Mouse (Mus musculus): ENCODE data around the gene Ldlrap1. TPM values are rescaled to one million over a fixed set of nuclear protein-coding genes. Genes with fewer than 3 reads are reported as not detected.
A peak's percentile ranks its signal among the peaks of the same experiment; 100 is the strongest.

The Ldlrap1 gene
- polyA plus RNA-seq, 1 experiment from 2014 or later, result 23.1 TPM

GRCm38 (mm10) chr4:134764333-134764732 lies 3.5 kb downstream of the Ldlrap1 start:
- 57% methylated on average over 3 of the region's 3 CpGs for whole genome bisulfite sequencing
- Histone ChIP-seq H3K4me1 (ENCODE audit: insufficient read depth, low read length) (peaks cover 59% of the 10 kb centered on the region), H3K9ac (replicated peaks; ENCODE audit: low read length) (no peak overlapping the region), H3K36me3 (ENCODE audit: insufficient read depth, low read length) (no peaks in the 10 kb centered on the region), H3K27ac (ENCODE audit: low read length) (no peak overlapping the region), H3K4me2 (replicated peaks; ENCODE audit: low read depth, low read length) (no peak overlapping the region), H3K27me3 (ENCODE audit: insufficient read depth, low read length) (no peaks in the 10 kb centered on the region), H3K4me3 (ENCODE audit: low read length) (no peak overlapping the region), H3K9me3 (ENCODE audit: low read length) (no peaks in the 10 kb centered on the region)
- no peak for ATAC-seq (ENCODE audit: low FRiP score, low TSS enrichment)

- 76% methylated on average over 6 of the region's 6 CpGs for WGBS
- no peak overlapping the region for H3K4me3 ChIP-seq (ENCODE audit: low read length)
- no peaks in the 10 kb centered on the region for H3K36me3 ChIP-seq (ENCODE audit: insufficient read depth, low read length)
- H3K9ac ChIP-seq (replicated peaks; ENCODE audit: low read length), result no peak overlapping the region
- no peaks in the 10 kb centered on the region for H3K9me3 ChIP-seq (ENCODE audit: low read length)
- no peak for ATAC-seq (ENCODE audit: low FRiP score, low TSS enrichment)
- peaks cover 67% of the 10 kb centered on the region for H3K4me1 ChIP-seq (ENCODE audit: insufficient read depth, low read length)
- no peak overlapping the region for H3K4me2 ChIP-seq (replicated peaks; ENCODE audit: low read depth, low read length)
- H3K27ac ChIP-seq (ENCODE audit: low read length), result no peak overlapping the region
- no peaks in the 10 kb centered on the region for H3K27me3 ChIP-seq (ENCODE audit: insufficient read depth, low read length)
Observed at GRCm38 (mm10) chr4:134762360-134762759, 5.5 kb downstream of the Ldlrap1 start.

- Histone ChIP-seq H3K27ac (ENCODE audit: low read length) (peak overlapping the region; percentile 78), H3K4me1 (ENCODE audit: insufficient read depth, low read length) (peaks cover 64% of the 10 kb centered on the region), H3K4me3 (ENCODE audit: low read length) (no peak overlapping the region), H3K27me3 (ENCODE audit: insufficient read depth, low read length) (no peaks in the 10 kb centered on the region), H3K4me2 (replicated peaks; ENCODE audit: low read depth, low read length) (peak overlapping the region; percentile 12; the same call in 1 of the 2 replicates), H3K9me3 (ENCODE audit: low read length) (no peaks in the 10 kb centered on the region), H3K9ac (replicated peaks; ENCODE audit: low read length) (no peak overlapping the region), H3K36me3 (ENCODE audit: insufficient read depth, low read length) (no peaks in the 10 kb centered on the region)
- WGBS, result 19% methylated on average over 9 of the region's 9 CpGs
- peak; percentile 64 for ATAC-seq (ENCODE audit: low FRiP score, low TSS enrichment)
Observed at GRCm38 (mm10) chr4:134760793-134761201, 7.0 kb downstream of the Ldlrap1 start.

GRCm38 (mm10) chr4:134760281-134760680 lies 7.5 kb downstream of the Ldlrap1 start:
- Histone ChIP-seq H3K4me2 (replicated peaks; ENCODE audit: low read depth, low read length) (no peak overlapping the region), H3K27me3 (ENCODE audit: insufficient read depth, low read length) (no peaks in the 10 kb centered on the region), H3K4me3 (ENCODE audit: low read length) (no peak overlapping the region), H3K9me3 (ENCODE audit: low read length) (no peaks in the 10 kb centered on the region), H3K36me3 (ENCODE audit: insufficient read depth, low read length) (no peaks in the 10 kb centered on the region), H3K27ac (ENCODE audit: low read length) (peak overlapping the region; percentile 78), H3K9ac (replicated peaks; ENCODE audit: low read length) (no peak overlapping the region), H3K4me1 (ENCODE audit: insufficient read depth, low read length) (peaks cover 68% of the 10 kb centered on the region)
- no peak for ATAC-seq (ENCODE audit: low FRiP score, low TSS enrichment)
- WGBS, result 58% methylated on average over 6 of the region's 6 CpGs

- Histone ChIP-seq H3K9me3 (ENCODE audit: low read length) (no peaks in the 10 kb centered on the region), H3K27ac (ENCODE audit: low read length) (peak overlapping the region; percentile 78), H3K4me2 (replicated peaks; ENCODE audit: low read depth, low read length) (no peak overlapping the region), H3K9ac (replicated peaks; ENCODE audit: low read length) (no peak overlapping the region), H3K27me3 (ENCODE audit: insufficient read depth, low read length) (no peaks in the 10 kb centered on the region), H3K4me3 (ENCODE audit: low read length) (no peak overlapping the region), H3K36me3 (ENCODE audit: insufficient read depth, low read length) (no peaks in the 10 kb centered on the region), H3K4me1 (ENCODE audit: insufficient read depth, low read length) (peaks cover 70% of the 10 kb centered on the region)
- ATAC-seq (ENCODE audit: low FRiP score, low TSS enrichment), result no peak
- 84% methylated on average over 7 of the region's 7 CpGs for WGBS
Observed at GRCm38 (mm10) chr4:134759564-134759963, 8.3 kb downstream of the Ldlrap1 start.

- ATAC-seq (ENCODE audit: low FRiP score, low TSS enrichment), result no peak
- no peak overlapping the region for H3K4me2 ChIP-seq (replicated peaks; ENCODE audit: low read depth, low read length)
- no peaks in the 10 kb centered on the region for H3K9me3 ChIP-seq (ENCODE audit: low read length)
- no peak overlapping the region for H3K4me3 ChIP-seq (ENCODE audit: low read length)
- no peaks in the 10 kb centered on the region for H3K27me3 ChIP-seq (ENCODE audit: insufficient read depth, low read length)
- H3K9ac ChIP-seq (replicated peaks; ENCODE audit: low read length), result no peak overlapping the region
- peaks cover 70% of the 10 kb centered on the region for H3K4me1 ChIP-seq (ENCODE audit: insufficient read depth, low read length)
- no peaks in the 10 kb centered on the region for H3K36me3 ChIP-seq (ENCODE audit: insufficient read depth, low read length)
- no peak overlapping the region for H3K27ac ChIP-seq (ENCODE audit: low read length)
- WGBS, result 92% methylated on average over 14 of the region's 14 CpGs
Observed at GRCm38 (mm10) chr4:134758922-134759321, 8.9 kb downstream of the Ldlrap1 start.

- H3K4me3 ChIP-seq (ENCODE audit: low read length), result no peak overlapping the region
- no peak overlapping the region for H3K4me2 ChIP-seq (replicated peaks; ENCODE audit: low read depth, low read length)
- H3K36me3 ChIP-seq (ENCODE audit: insufficient read depth, low read length), result no peaks in the 10 kb centered on the region
- WGBS, result 78% methylated on average over 4 of the region's 4 CpGs
- no peak overlapping the region for H3K27ac ChIP-seq (ENCODE audit: low read length)
- ATAC-seq (ENCODE audit: low FRiP score, low TSS enrichment), result no peak
- H3K9ac ChIP-seq (replicated peaks; ENCODE audit: low read length), result no peak overlapping the region
- no peaks in the 10 kb centered on the region for H3K27me3 ChIP-seq (ENCODE audit: insufficient read depth, low read length)
- H3K4me1 ChIP-seq (ENCODE audit: insufficient read depth, low read length), result peaks cover 71% of the 10 kb centered on the region
- no peaks in the 10 kb centered on the region for H3K9me3 ChIP-seq (ENCODE audit: low read length)
Observed at GRCm38 (mm10) chr4:134758367-134758766, 9.5 kb downstream of the Ldlrap1 start.

- no peaks in the 10 kb centered on the region for H3K36me3 ChIP-seq (ENCODE audit: insufficient read depth, low read length)
- H3K4me1 ChIP-seq (ENCODE audit: insufficient read depth, low read length), result peaks cover 84% of the 10 kb centered on the region
- H3K4me3 ChIP-seq (ENCODE audit: low read length), result no peak overlapping the region
- H3K4me2 ChIP-seq (replicated peaks; ENCODE audit: low read depth, low read length), result no peak overlapping the region
- no peak overlapping the region for H3K27ac ChIP-seq (ENCODE audit: low read length)
- ATAC-seq (ENCODE audit: low FRiP score, low TSS enrichment), result no peak
- H3K9me3 ChIP-seq (ENCODE audit: low read length), result no peaks in the 10 kb centered on the region
- 51% methylated on average over 7 of the region's 7 CpGs for WGBS
- H3K27me3 ChIP-seq (ENCODE audit: insufficient read depth, low read length), result no peaks in the 10 kb centered on the region
- no peak overlapping the region for H3K9ac ChIP-seq (replicated peaks; ENCODE audit: low read length)
Observed at GRCm38 (mm10) chr4:134756953-134757352, 10.9 kb downstream of the Ldlrap1 start.

GRCm38 (mm10) chr4:134754941-134755340 lies 12.9 kb downstream of the Ldlrap1 start:
- WGBS, result 80% methylated on average over 13 of the region's 13 CpGs
- Histone ChIP-seq H3K4me3 (ENCODE audit: low read length) (no peak overlapping the region), H3K9ac (replicated peaks; ENCODE audit: low read length) (no peak overlapping the region), H3K27ac (ENCODE audit: low read length) (no peak overlapping the region), H3K4me1 (ENCODE audit: insufficient read depth, low read length) (peaks cover 80% of the 10 kb centered on the region), H3K4me2 (replicated peaks; ENCODE audit: low read depth, low read length) (no peak overlapping the region), H3K27me3 (ENCODE audit: insufficient read depth, low read length) (no peaks in the 10 kb centered on the region), H3K36me3 (ENCODE audit: insufficient read depth, low read length) (no peaks in the 10 kb centered on the region), H3K9me3 (ENCODE audit: low read length) (no peaks in the 10 kb centered on the region)
- ATAC-seq (ENCODE audit: low FRiP score, low TSS enrichment), result no peak

- Histone ChIP-seq H3K4me3 (ENCODE audit: low read length) (no peak overlapping the region), H3K36me3 (ENCODE audit: insufficient read depth, low read length) (no peaks in the 10 kb centered on the region), H3K27me3 (ENCODE audit: insufficient read depth, low read length) (no peaks in the 10 kb centered on the region), H3K9me3 (ENCODE audit: low read length) (no peaks in the 10 kb centered on the region), H3K4me1 (ENCODE audit: insufficient read depth, low read length) (peaks cover 75% of the 10 kb centered on the region), H3K4me2 (replicated peaks; ENCODE audit: low read depth, low read length) (no peak overlapping the region), H3K9ac (replicated peaks; ENCODE audit: low read length) (no peak overlapping the region), H3K27ac (ENCODE audit: low read length) (peak overlapping the region; percentile 59; the same call in 1 of the 2 replicates)
- WGBS, result 25% methylated on average over 10 of the region's 10 CpGs
- no peak for ATAC-seq (ENCODE audit: low FRiP score, low TSS enrichment)
Observed at GRCm38 (mm10) chr4:134754371-134754770, 13.5 kb downstream of the Ldlrap1 start.

Data from kidney, embryonic 16.5 days (tissue).